Mouse (Mus musculus): ENCODE results near the gene Gm17387. TPM values are rescaled to one million over a fixed set of nuclear protein-coding genes. Genes with fewer than 3 reads are reported as not detected.

The Gm17387 gene
- polyA plus RNA-seq, 1 experiment: not detected

- peaks cover 15% of the 10 kb centered on the region for H3K4me1 ChIP-seq (ENCODE audit: control insufficient read depth, insufficient read depth, low read length)
- DNase-seq: no peak
- no peak overlapping the region for H3K4me3 ChIP-seq (replicated peaks; ENCODE audit: extremely low read depth, low read depth, low read length)
- WGBS: 33% methylated on average over 6 of the region's 6 CpGs
- TF ChIP-seq POLR2A (IDR thresholded peaks at IDR 0.05; ENCODE audit: borderline replicate concordance, extremely low read depth, low read depth, low read length) (no peak), CTCF (IDR thresholded peaks at IDR 0.05; ENCODE audit: insufficient read depth, low read length) (no peak)
Observed at GRCm38 (mm10) chr7:141046931-141047580, 18.1 kb downstream of the Gm17387 start.

- peak; percentile 76 for DNase-seq
- Histone ChIP-seq H3K4me1 (ENCODE audit: control insufficient read depth, insufficient read depth, low read length) (peaks cover 15% of the 10 kb centered on the region), H3K4me3 (replicated peaks; ENCODE audit: extremely low read depth, low read depth, low read length) (peak overlapping the region; percentile 30)
- no peak for TF ChIP-seq CTCF (IDR thresholded peaks at IDR 0.05; ENCODE audit: insufficient read depth, low read length)
- peak; percentile 90 for TF ChIP-seq POLR2A (IDR thresholded peaks at IDR 0.05; ENCODE audit: borderline replicate concordance, extremely low read depth, low read depth, low read length)
- 6% methylated on average over 15 of the region's 19 CpGs for WGBS
Observed at GRCm38 (mm10) chr7:141047581-141048225, 18.8 kb downstream of the Gm17387 start.

- WGBS: 7% methylated on average over 21 of the region's 21 CpGs
- no peak for TF ChIP-seq POLR2A (IDR thresholded peaks at IDR 0.05; ENCODE audit: borderline replicate concordance, extremely low read depth, low read depth, low read length)
- TF ChIP-seq CTCF (IDR thresholded peaks at IDR 0.05; ENCODE audit: insufficient read depth, low read length): peak; percentile 79
- Histone ChIP-seq H3K4me3 (replicated peaks; ENCODE audit: extremely low read depth, low read depth, low read length) (peak overlapping the region; percentile 30), H3K4me1 (ENCODE audit: control insufficient read depth, insufficient read depth, low read length) (peaks cover 15% of the 10 kb centered on the region)
- peak; percentile 91 for DNase-seq
Observed at GRCm38 (mm10) chr7:141048226-141049218, 19.6 kb downstream of the Gm17387 start.

DNA sequence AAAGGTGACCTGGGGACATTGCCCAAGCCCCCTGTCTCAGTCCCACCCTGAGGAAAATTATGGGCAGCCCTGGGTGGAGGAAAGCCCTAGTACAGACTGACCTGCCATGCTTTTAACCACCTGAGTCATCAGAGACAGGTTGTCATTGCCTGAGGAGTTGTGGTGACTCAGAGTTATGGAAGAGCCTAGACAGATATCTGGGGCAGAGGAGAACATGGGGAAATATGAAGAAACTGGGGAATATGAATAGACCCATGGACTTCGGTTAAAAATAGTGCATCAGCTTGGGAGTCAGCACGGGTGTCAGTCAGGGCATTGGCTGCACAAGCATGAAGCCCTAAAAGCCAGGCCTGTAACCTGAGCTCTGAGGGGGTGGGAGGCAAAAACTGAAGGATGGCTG lies 20.4 kb downstream of the Gm17387 start:
- DNase-seq: no peak
- 69% methylated on average over 2 of the region's 2 CpGs for WGBS
- TF ChIP-seq CTCF (IDR thresholded peaks at IDR 0.05; ENCODE audit: insufficient read depth, low read length): no peak
- no peak for TF ChIP-seq POLR2A (IDR thresholded peaks at IDR 0.05; ENCODE audit: borderline replicate concordance, extremely low read depth, low read depth, low read length)
- Histone ChIP-seq H3K4me3 (replicated peaks; ENCODE audit: extremely low read depth, low read depth, low read length) (no peak overlapping the region), H3K4me1 (ENCODE audit: control insufficient read depth, insufficient read depth, low read length) (peaks cover 15% of the 10 kb centered on the region)

DNA sequence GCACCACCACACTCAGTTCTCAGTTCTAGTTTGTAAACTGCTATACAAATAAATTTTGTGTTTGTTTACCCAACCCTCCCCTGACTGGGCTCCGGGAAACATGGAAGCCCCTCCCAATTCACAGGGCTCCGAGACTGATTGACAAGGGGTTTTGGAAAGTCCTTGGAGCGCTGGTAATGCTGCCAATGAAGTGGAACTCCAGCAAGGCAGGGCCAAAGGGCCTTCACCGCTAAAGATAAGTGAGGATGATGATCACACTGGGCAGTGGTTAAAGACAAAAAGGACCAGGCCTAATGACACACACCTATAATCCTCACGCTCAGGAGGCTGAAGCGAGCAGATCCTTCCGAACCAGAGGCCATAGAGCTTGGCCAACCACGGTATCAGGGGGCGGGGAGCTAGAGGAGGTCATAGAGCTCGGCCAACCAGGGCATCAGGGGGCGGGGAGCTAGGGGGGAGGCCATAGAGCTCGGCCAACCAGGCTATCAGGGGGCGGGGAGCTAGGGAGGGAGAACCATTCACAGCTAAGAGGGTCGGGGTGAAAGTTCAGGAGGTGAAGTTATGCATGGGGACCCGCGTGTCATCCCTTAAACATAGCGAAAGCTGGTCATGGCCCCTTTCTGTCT lies 22.2 kb downstream of the Gm17387 start:
- peaks cover 15% of the 10 kb centered on the region for H3K4me1 ChIP-seq (ENCODE audit: control insufficient read depth, insufficient read depth, low read length)
- DNase-seq: no peak
- no peak overlapping the region for H3K4me3 ChIP-seq (replicated peaks; ENCODE audit: extremely low read depth, low read depth, low read length)
- TF ChIP-seq CTCF (IDR thresholded peaks at IDR 0.05; ENCODE audit: insufficient read depth, low read length): no peak
- TF ChIP-seq POLR2A (IDR thresholded peaks at IDR 0.05; ENCODE audit: borderline replicate concordance, extremely low read depth, low read depth, low read length): no peak
- 64% methylated on average over 17 of the region's 17 CpGs for WGBS

DNA sequence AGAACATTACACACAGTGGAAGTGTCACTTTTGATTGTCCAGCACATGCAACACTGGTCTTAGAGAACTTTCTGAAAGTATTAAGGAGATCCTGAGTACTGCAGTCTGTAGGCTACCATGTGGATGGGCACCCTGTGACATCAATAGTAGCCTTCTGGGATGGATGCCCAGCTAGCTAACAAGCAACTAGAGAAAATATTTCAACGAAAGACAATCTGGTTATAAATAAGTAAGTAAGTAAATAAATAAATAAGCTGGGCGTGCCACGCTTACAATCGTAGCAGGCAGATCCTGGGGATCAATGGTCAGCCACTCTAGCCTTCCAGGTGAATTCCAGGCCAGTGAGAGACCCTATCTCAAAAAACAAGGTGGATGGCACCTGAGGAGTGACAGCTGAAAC lies 23.1 kb downstream of the Gm17387 start:
- WGBS: 84% methylated on average over 4 of the region's 4 CpGs
- no peak for TF ChIP-seq CTCF (IDR thresholded peaks at IDR 0.05; ENCODE audit: insufficient read depth, low read length)
- no peak for TF ChIP-seq POLR2A (IDR thresholded peaks at IDR 0.05; ENCODE audit: borderline replicate concordance, extremely low read depth, low read depth, low read length)
- H3K4me3 ChIP-seq (replicated peaks; ENCODE audit: extremely low read depth, low read depth, low read length): no peak overlapping the region
- no peak for DNase-seq
- H3K4me1 ChIP-seq (ENCODE audit: control insufficient read depth, insufficient read depth, low read length): peaks cover 9% of the 10 kb centered on the region

GRCm38 (mm10) chr7:141052421-141052820 lies 23.5 kb downstream of the Gm17387 start:
- H3K4me3 ChIP-seq (replicated peaks; ENCODE audit: extremely low read depth, low read depth, low read length): no peak overlapping the region
- TF ChIP-seq CTCF (IDR thresholded peaks at IDR 0.05; ENCODE audit: insufficient read depth, low read length) (no peak), POLR2A (IDR thresholded peaks at IDR 0.05; ENCODE audit: borderline replicate concordance, extremely low read depth, low read depth, low read length) (no peak)
- H3K4me1 ChIP-seq (ENCODE audit: control insufficient read depth, insufficient read depth, low read length): peaks cover 5% of the 10 kb centered on the region
- no peak for DNase-seq
- WGBS: 78% methylated on average over 2 of the region's 2 CpGs

GRCm38 (mm10) chr7:141055785-141056184 lies 26.9 kb downstream of the Gm17387 start:
- no peak overlapping the region for H3K4me3 ChIP-seq (replicated peaks; ENCODE audit: extremely low read depth, low read depth, low read length)
- 73% methylated on average over 4 of the region's 4 CpGs for WGBS
- TF ChIP-seq POLR2A (IDR thresholded peaks at IDR 0.05; ENCODE audit: borderline replicate concordance, extremely low read depth, low read depth, low read length): no peak
- TF ChIP-seq CTCF (IDR thresholded peaks at IDR 0.05; ENCODE audit: insufficient read depth, low read length): 0 out of 2 replicates have a peak, but pooled peaks have one; percentile 14

DNA sequence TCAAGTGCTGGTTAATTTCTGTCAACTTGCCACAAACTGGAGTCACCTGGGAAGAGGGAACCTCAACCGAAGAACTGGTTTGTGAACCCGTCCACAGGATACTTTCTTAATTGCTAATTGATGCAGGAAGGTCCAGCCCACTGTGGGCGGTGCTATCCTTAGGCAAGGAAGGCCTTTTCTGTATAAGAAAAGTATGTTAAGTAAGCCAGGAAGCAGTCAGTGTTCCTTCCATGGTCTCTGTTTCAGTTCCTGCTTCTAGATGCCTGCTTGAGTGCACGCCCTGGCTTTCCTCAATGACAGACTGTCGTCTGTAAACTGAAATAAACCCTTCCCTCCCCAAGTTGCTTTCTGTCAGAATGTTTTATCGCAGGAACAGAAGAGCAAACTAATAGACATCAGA lies 28.0 kb downstream of the Gm17387 start:
- TF ChIP-seq POLR2A (IDR thresholded peaks at IDR 0.05; ENCODE audit: borderline replicate concordance, extremely low read depth, low read depth, low read length) (no peak), CTCF (IDR thresholded peaks at IDR 0.05; ENCODE audit: insufficient read depth, low read length) (no peak)
- 80% methylated on average over 6 of the region's 6 CpGs for WGBS

More at GRCm38 (mm10) chr7:141055785-141056184, 26.9 kb downstream of the Gm17387 start:
- H3K4me1 ChIP-seq (ENCODE audit: control insufficient read depth, insufficient read depth, low read length): peaks cover 2% of the 10 kb centered on the region; the same call in 1 of the 2 replicates
- DNase-seq: no peak

More for the DNA sequence above, 28.0 kb downstream of the Gm17387 start:
- H3K4me1 ChIP-seq (ENCODE audit: control insufficient read depth, insufficient read depth, low read length): peaks cover 2% of the 10 kb centered on the region; the same call in 1 of the 2 replicates
- DNase-seq: no peak
- no peak overlapping the region for H3K4me3 ChIP-seq (replicated peaks; ENCODE audit: extremely low read depth, low read depth, low read length)
